Mouse (Mus musculus): ENCODE results near the gene Cog7.

GRCm38 (mm10) chr7:122022131-122022530, 40.6 kb upstream of the Cog7 start:
- TF ChIP-seq CTCF (IDR thresholded peaks at IDR 0.05; ENCODE audit: low read depth), result no peak
- no peak for TF ChIP-seq EP300 (optimal IDR thresholded peaks at IDR 0.05)

All from stomach, postnatal 0 days (tissue).